Mouse (Mus musculus) limb, embryonic 13.5 days (tissue): ENCODE measurements around the gene Gnai2. TPM values are rescaled to one million over a fixed set of nuclear protein-coding genes. Genes with fewer than 3 reads are reported as not detected.

Experiments
- ATAC-seq: fragments of 200-750 bp; cut with Nextera tagmentation; 2 replicates; pipeline ENCODE4 v1.8.0; 2017; ENCODE audit warnings: low read depth, moderate number of reproducible peaks, moderate TSS enrichment; ENCODE audit not compliant: low FRiP score
- H3K27ac ChIP-seq: fragments of 300-500 bp; sonication (generic); 2 replicates; pipeline ENCODE4 v1.5.1; 2015; ENCODE audit warnings: inconsistent platforms, mild to moderate bottlenecking, moderate library complexity
- H3K27me3 ChIP-seq: fragments of 300-500 bp; sonication (generic); 2 replicates; pipeline ENCODE4 v1.6.1; 2015; ENCODE audit warnings: mild to moderate bottlenecking, inconsistent platforms
- H3K36me3 ChIP-seq: fragments of 300-500 bp; sonication (generic); 2 replicates; pipeline ENCODE4 v1.6.1; 2015; ENCODE audit warnings: inconsistent platforms, mild to moderate bottlenecking, moderate library complexity
- H3K4me1 ChIP-seq: fragments of 300-500 bp; sonication (generic); 2 replicates; pipeline ENCODE4 v1.6.1; 2015; ENCODE audit warnings: inconsistent platforms
- H3K4me2 ChIP-seq: fragments of 300-500 bp; sonication (generic); replicated peaks from 2 replicates; pipeline ENCODE4 v1.6.1; 2015; ENCODE audit warnings: inconsistent platforms, mild to moderate bottlenecking, moderate library complexity
- H3K4me3 ChIP-seq: fragments of 300-500 bp; sonication (generic); 2 replicates; pipeline ENCODE4 v1.5.1; 2015; ENCODE audit warnings: moderate library complexity, mild to moderate bottlenecking, inconsistent platforms
- H3K9ac ChIP-seq: fragments of 300-500 bp; sonication (generic); 2 replicates; pipeline ENCODE4 v1.6.1; 2015; ENCODE audit warnings: mild to moderate bottlenecking, inconsistent platforms
- H3K9me3 ChIP-seq: fragments of 300-500 bp; sonication (generic); 2 replicates; pipeline ENCODE4 v1.6.1; 2016; ENCODE audit warnings: inconsistent platforms
- WGBS: fragments of 180-500 bp; shearing (Covaris S2); methylation state at CpG from one replicate; pipeline ENCODE4 v1.1.7; 2015; 5-methylcytosine and 5-hydroxymethylcytosine counted together
- polyA plus RNA-seq: library from polyadenylated mRNA; unstranded; fragments of >200 nt; fragmentation: Nextera tagmentation; extraction: Ambion mirVana; gene quantifications from 2 replicates; pipeline ENCODE4 v1.2.1, GENCODE M21; 2015

Gene Gnai2
- polyA plus RNA-seq, 1 experiment from 2014 or later = 383 TPM

DNA sequence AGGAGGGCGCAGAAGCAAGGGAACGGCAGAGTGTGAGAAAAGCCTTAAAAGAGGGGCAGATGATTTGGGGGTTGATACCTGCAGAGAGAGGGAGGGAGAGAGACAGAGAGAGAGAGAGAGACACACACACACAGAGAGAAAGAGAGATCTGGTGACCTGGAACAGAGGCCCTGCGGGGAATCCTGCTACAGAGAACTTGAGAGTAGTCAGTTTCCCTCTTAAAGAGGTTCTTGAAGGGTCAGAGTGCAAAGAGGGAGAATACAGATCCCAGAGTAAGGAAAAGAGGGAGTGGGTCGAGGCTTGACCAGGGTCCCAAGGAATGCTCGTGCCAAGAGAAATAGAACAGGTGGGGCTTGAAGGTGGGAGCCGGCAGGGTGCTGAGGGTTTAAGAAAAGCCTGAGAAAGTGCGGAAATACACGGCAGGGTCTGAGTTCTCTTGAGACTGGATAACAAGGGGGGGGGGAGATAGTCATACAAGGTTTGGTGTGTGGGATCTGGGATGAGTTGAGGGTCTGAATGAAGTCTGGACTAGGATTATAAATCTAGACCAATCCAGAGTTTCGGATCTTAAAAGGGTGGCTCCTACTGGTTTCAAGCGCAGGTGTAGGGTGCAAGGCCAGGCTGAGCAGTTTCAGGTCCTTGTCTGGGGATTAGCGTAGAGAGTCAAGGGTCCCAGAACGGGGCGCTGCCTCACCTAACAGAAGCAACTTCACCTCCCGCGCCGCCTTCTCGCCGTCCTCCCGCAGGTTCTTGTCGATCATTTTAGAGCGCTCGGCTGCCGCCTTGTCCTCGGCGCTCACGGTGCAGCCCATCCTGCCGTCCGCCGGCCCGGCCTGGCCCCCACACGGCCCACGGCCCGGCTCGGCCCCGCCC is 525 bp downstream of the Gnai2 start:
- ATAC-seq = no peak; the same call in 1 of the 2 replicates
- H3K9ac ChIP-seq = peak overlapping the region; percentile 93
- H3K27ac ChIP-seq = peak overlapping the region; percentile 88
- H3K9me3 ChIP-seq = no peaks in the 10 kb centered on the region
- H3K36me3 ChIP-seq = peaks cover 12% of the 10 kb centered on the region; the same call in 1 of the 2 replicates
- peak overlapping the region; percentile 100 for H3K4me2 ChIP-seq
- WGBS = under 1% methylated on average over 35 of the region's 35 CpGs
- peaks cover 59% of the 10 kb centered on the region for H3K4me1 ChIP-seq
- peak overlapping the region; percentile 92 for H3K4me3 ChIP-seq
- no peaks in the 10 kb centered on the region for H3K27me3 ChIP-seq

DNA sequence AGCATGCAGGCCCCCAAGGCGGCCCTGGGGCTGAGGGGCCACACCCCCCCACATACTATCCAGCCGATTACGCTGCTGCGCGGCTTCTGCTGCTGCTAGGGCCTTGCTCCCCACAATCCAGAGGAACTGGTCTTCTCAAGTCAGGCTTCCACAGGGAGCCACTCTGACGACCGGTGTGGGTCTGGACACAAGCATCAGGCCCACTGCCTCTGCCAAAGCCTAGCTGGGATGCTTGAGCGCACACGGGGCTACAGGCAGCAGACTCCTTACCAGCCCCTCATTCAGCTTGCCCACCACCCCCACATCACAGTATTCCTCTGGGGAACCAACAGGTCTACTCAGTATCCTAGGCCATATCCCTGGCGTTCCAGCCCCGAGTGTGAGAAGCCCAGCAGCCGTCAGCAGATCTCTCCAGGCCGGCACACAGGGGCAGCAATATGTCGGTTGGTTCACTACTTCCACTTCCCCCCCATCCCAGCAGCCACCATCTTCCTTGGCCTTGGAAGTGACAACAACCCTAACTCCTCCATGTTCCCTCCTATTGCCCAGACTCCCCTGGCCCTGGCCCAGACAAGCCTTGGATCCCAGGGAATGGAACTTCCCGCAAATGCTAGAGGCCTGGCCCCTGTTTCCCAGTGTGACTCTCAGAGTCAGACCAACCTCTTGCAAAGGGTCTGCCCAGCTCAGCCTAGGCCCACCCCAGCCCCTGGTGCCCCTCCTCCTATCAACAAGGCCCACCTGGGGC is 1.3 kb downstream of the Gnai2 start:
- ATAC-seq = no peak
- H3K27me3 ChIP-seq = no peaks in the 10 kb centered on the region
- 1% methylated on average over 15 of the region's 15 CpGs for WGBS
- H3K9ac ChIP-seq = peak overlapping the region; percentile 93
- peaks cover 67% of the 10 kb centered on the region for H3K4me1 ChIP-seq
- no peaks in the 10 kb centered on the region for H3K9me3 ChIP-seq
- H3K36me3 ChIP-seq = peaks cover 18% of the 10 kb centered on the region; the same call in 1 of the 2 replicates
- peak overlapping the region; percentile 88 for H3K27ac ChIP-seq
- H3K4me3 ChIP-seq = peak overlapping the region; percentile 92
- peak overlapping the region; percentile 100 for H3K4me2 ChIP-seq

DNA sequence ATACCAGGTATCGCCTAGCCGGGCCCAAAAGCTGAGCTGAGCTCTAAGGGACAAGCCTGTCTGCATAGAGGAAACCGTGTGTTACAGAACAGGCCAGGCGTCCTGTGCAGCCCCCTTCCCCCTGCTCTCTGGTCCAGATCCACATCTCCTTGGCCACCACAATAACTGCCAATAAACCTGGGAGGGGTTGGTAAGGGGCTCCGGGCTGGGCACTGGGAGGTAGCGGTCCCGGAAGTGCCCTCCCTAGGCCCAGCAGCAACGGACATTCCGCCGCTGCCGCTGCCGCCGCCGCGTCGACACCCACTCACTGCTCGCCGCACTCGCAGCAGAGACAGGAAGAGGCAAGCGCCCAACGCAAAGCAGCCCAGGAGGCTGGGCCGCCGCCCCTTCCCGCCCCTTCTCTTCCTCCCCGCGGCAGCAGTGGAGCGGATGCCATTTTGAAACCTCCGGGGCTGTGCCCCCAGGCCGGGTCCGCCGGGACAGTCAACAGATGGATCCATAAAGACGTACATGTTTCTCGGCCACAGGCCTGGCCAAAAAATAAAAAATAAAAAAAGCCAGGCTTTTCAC is 2.0 kb downstream of the Gnai2 start:
- Histone ChIP-seq H3K4me1 (peaks cover 74% of the 10 kb centered on the region), H3K36me3 (peaks cover 24% of the 10 kb centered on the region; the same call in 1 of the 2 replicates), H3K9me3 (no peaks in the 10 kb centered on the region), H3K27me3 (no peaks in the 10 kb centered on the region), H3K4me3 (peak overlapping the region; percentile 92), H3K4me2 (peak overlapping the region; percentile 100), H3K27ac (peak overlapping the region; percentile 88), H3K9ac (peak overlapping the region; percentile 93)
- 1% methylated on average over 31 of the region's 33 CpGs for WGBS
- peak; percentile 16; the same call in 1 of the 2 replicates for ATAC-seq

DNA sequence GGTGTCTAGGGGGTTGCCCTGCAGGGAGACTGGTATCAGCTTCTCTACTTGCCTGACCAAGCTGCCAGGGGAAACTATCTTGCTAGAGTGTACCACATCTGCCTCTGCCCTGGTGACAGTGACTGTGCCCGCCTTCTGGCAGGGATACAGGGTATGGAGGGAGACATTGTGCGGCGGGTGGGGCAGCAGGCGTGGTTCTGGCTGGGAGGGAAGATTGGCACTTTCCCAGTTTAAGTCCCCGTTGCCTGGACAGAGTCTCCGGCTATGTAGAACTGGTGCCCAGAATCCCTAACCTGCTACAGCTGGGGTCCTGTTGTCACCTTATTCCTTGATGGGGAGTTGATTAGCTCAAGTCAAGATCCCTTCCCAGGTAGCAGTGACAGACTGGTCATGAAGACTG is 2.7 kb downstream of the Gnai2 start:
- H3K4me2 ChIP-seq = peak overlapping the region; percentile 100
- H3K9me3 ChIP-seq = no peaks in the 10 kb centered on the region
- 57% methylated on average over 6 of the region's 6 CpGs for WGBS
- peak overlapping the region; percentile 88 for H3K27ac ChIP-seq
- peaks cover 79% of the 10 kb centered on the region for H3K4me1 ChIP-seq
- H3K36me3 ChIP-seq = peaks cover 29% of the 10 kb centered on the region; the same call in 1 of the 2 replicates
- no peaks in the 10 kb centered on the region for H3K27me3 ChIP-seq
- H3K4me3 ChIP-seq = peak overlapping the region; percentile 92
- no peak for ATAC-seq
- peak overlapping the region; percentile 93 for H3K9ac ChIP-seq

- Histone ChIP-seq H3K4me1 (peaks cover 79% of the 10 kb centered on the region), H3K9ac (peak overlapping the region; percentile 93; the same call in 1 of the 2 replicates), H3K36me3 (peaks cover 30% of the 10 kb centered on the region; the same call in 1 of the 2 replicates), H3K4me2 (peak overlapping the region; percentile 100), H3K4me3 (peak overlapping the region; percentile 92), H3K27ac (peak overlapping the region; percentile 92; the same call in 1 of the 2 replicates), H3K27me3 (no peaks in the 10 kb centered on the region), H3K9me3 (no peaks in the 10 kb centered on the region)
- no peak for ATAC-seq
- 91% methylated on average over 8 of the region's 8 CpGs for WGBS
Measured at GRCm38 (mm10) chr9:107631861-107632260, 3.3 kb downstream of the Gnai2 start.

- Histone ChIP-seq H3K4me3 (peak overlapping the region; percentile 92; the same call in 1 of the 2 replicates), H3K9ac (peak overlapping the region; percentile 93; the same call in 1 of the 2 replicates), H3K36me3 (peaks cover 30% of the 10 kb centered on the region; the same call in 1 of the 2 replicates), H3K27me3 (no peaks in the 10 kb centered on the region), H3K27ac (peak overlapping the region; percentile 92; the same call in 1 of the 2 replicates), H3K4me1 (peaks cover 80% of the 10 kb centered on the region), H3K9me3 (no peaks in the 10 kb centered on the region), H3K4me2 (peak overlapping the region; percentile 100)
- WGBS = 71% methylated on average over 9 of the region's 9 CpGs
- no peak for ATAC-seq
Measured at GRCm38 (mm10) chr9:107631311-107631826, 3.8 kb downstream of the Gnai2 start.

DNA sequence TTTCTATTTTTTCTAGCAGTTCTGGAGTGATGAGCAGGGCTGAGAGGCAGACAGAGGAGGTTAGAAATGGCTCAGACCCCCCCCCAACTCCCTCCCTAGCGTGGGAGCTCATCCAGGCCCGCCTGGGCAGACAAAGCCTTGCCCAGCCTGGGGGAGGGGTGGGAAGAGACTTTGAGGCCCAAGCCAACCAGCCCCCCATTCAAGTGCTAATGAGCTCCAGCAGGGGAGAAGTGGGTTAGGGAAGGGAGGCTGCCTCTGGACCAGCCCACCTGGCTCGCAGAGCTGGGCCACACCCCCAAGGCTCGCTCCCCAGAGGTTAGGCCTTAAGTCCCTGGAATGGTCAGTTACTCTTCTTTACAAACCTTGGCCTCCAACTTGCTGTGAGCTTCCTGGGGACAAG is 4.6 kb downstream of the Gnai2 start:
- whole genome bisulfite sequencing = 10% methylated on average over 4 of the region's 4 CpGs

GRCm38 (mm10) chr9:107629901-107630425 is 5.2 kb downstream of the Gnai2 start:
- 13% methylated on average over 14 of the region's 14 CpGs for WGBS
- peak overlapping the region; percentile 16 for H3K4me3 ChIP-seq
- peaks cover 81% of the 10 kb centered on the region for H3K4me1 ChIP-seq
- H3K4me2 ChIP-seq = peak overlapping the region; percentile 100
- no peaks in the 10 kb centered on the region for H3K9me3 ChIP-seq
- H3K27me3 ChIP-seq = no peaks in the 10 kb centered on the region
- peak overlapping the region; percentile 92 for H3K27ac ChIP-seq
- H3K9ac ChIP-seq = peak overlapping the region; percentile 59
- H3K36me3 ChIP-seq = peaks cover 37% of the 10 kb centered on the region
- ATAC-seq = no peak

More for the DNA sequence above, 4.6 kb downstream of the Gnai2 start:
- H3K4me2 ChIP-seq = peak overlapping the region; percentile 100
- peak overlapping the region; percentile 16 for H3K4me3 ChIP-seq
- peak overlapping the region; percentile 92 for H3K27ac ChIP-seq
- H3K36me3 ChIP-seq = peaks cover 31% of the 10 kb centered on the region
- no peak for ATAC-seq
- H3K27me3 ChIP-seq = no peaks in the 10 kb centered on the region
- peak overlapping the region; percentile 59 for H3K9ac ChIP-seq
- no peaks in the 10 kb centered on the region for H3K9me3 ChIP-seq
- H3K4me1 ChIP-seq = peaks cover 81% of the 10 kb centered on the region

DNA sequence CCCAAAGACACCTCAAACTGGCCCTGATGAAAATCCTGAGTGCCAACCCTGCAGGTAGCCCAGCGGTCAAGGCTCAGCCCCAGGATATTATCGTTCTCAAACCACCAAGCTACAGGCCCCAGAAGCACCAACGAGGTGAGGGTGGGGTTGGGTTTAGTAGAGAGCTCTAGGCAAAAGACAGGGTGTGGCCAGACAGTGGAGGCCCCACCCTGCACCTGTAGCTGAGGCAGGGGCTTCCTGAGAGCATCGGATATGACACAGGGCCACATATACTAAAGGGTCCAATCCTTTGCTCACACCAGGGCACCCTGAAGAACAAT is 5.8 kb downstream of the Gnai2 start:
- H3K4me2 ChIP-seq = peak overlapping the region; percentile 100
- peak overlapping the region; percentile 35; the same call in 1 of the 2 replicates for H3K9ac ChIP-seq
- H3K9me3 ChIP-seq = no peaks in the 10 kb centered on the region
- H3K27ac ChIP-seq = peak overlapping the region; percentile 55; the same call in 1 of the 2 replicates
- H3K4me3 ChIP-seq = no peak overlapping the region
- H3K27me3 ChIP-seq = no peaks in the 10 kb centered on the region
- H3K4me1 ChIP-seq = peaks cover 81% of the 10 kb centered on the region
- WGBS = 30% methylated on average over 4 of the region's 4 CpGs
- no peak for ATAC-seq
- peaks cover 43% of the 10 kb centered on the region for H3K36me3 ChIP-seq

DNA sequence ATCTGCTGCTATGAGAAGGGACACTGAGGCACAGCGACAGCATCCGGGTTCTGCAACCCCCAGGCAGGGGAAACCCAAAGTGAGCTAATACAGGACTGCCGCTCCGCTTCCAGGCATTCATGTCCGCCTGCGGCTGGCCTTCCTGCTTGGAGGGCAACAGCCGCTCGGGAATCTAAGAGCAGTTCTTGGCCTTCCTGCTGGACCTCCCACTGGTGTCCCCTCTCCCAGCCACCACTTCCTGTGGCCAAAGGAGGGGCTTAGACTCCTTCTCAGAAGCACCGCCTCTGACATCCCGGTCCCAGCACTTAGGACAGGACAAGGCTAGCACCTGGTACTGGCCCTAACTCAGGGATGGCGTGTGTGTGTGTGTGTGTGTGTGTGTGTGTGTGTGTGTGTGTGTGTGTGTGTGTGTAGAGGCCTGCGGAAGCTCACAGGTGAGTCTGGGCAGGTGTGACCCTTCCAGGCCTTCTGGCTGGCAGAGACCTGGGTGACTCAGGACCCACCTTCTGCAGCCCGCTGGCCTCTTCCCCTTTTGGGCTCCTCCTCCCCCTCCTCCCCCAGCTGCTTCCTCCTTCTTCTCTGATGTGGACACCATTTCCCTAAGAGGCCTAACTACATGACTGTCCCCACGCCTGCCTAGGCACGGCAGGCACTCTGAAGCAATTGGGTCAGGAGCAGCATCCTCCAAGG is 6.3 kb downstream of the Gnai2 start:
- Histone ChIP-seq H3K9me3 (no peaks in the 10 kb centered on the region), H3K9ac (peak overlapping the region; percentile 35; the same call in 1 of the 2 replicates), H3K4me3 (no peak overlapping the region), H3K36me3 (peaks cover 48% of the 10 kb centered on the region), H3K27ac (peak overlapping the region; percentile 93; the same call in 1 of the 2 replicates), H3K4me2 (peak overlapping the region; percentile 100), H3K27me3 (no peaks in the 10 kb centered on the region), H3K4me1 (peaks cover 76% of the 10 kb centered on the region)
- no peak for ATAC-seq
- 50% methylated on average over 15 of the region's 15 CpGs for WGBS
